Mouse (Mus musculus) embryonic stem cell, embryonic (primary cell): ENCODE measurements around the gene Lrrc10.

ENCODE experiments used
- CTCF ChIA-PET, 4 experiments: fragments of 300-600 bp in 2 of 4; fragments of 350-600 bp in 2 of 4; sonication (Branson Sonifier 250); formaldehyde crosslinking; loops; one replicate each; lab custom pipeline; 2022; ENCODE audit warnings: inconsistent platforms in 2 of 4; lab: Charles Lee
- POLR2A ChIA-PET, 4 experiments: fragments of 300-600 bp in 2 of 4; fragments of 350-600 bp in 2 of 4; sonication (Branson Sonifier 250); formaldehyde crosslinking; loops; one replicate each; lab custom pipeline; 2022; ENCODE audit warnings: antibody characterized with exemption in 4 of 4, inconsistent platforms in 1 of 4; lab: Charles Lee

Gene Lrrc10

GRCm38 (mm10) chr10:117073176-117073575 lies 28.0 kb downstream of the Lrrc10 start:
- ChIA-PET POLR2A (interaction anchor here (0.6 to 3.2 kb wide), 8 partner anchors 9 to 75 kb away, joined by 3 to 37 read pairs (median 4); partner anchors contain the start of genes Cct2 (in 4 of the 4) and Frs2 (in 1 of the 4)), CTCF (interaction anchor here in 1 of 4 experiments (1.2 kb wide), 1 partner anchor 18 kb away, joined by 3 read pairs; no protein-coding TSS in a partner anchor)

- CTCF ChIA-PET, result interaction anchor here (0.6 to 1.3 kb wide), 22 partner anchors 9 to 188 kb away, joined by 3 to 9 read pairs (median 4); partner anchors contain the start of genes Cct2 (in 2 of the 4) and Yeats4 (in 2 of the 4)
- POLR2A ChIA-PET, result interaction anchor here in 3 of 4 experiments (0.6 to 4.1 kb wide), 11 partner anchors 8 to 165 kb away, joined by 3 to 31 read pairs (median 4); partner anchors contain the start of genes Cct2 (in 3 of the 3) and Lrrc10 (in 1 of the 3)
Measured at GRCm38 (mm10) chr10:117078284-117078683, 33.1 kb downstream of the Lrrc10 start.

- CTCF ChIA-PET, result interaction anchor here in 1 of 4 experiments (0.7 kb wide), 1 partner anchor 285 kb away, joined by 3 read pairs; no protein-coding TSS in a partner anchor
- POLR2A ChIA-PET, result interaction anchor here in 2 of 4 experiments (0.7 to 1.0 kb wide), 2 partner anchors 19 to 287 kb away, joined by 4 read pairs; no protein-coding TSS in a partner anchor
Measured at GRCm38 (mm10) chr10:117081326-117081725, 36.2 kb downstream of the Lrrc10 start.

GRCm38 (mm10) chr10:117081914-117082359 lies 36.8 kb downstream of the Lrrc10 start:
- ChIA-PET CTCF (no interaction called here), POLR2A (interaction anchor here in 2 of 4 experiments (0.7 to 1.0 kb wide), 2 partner anchors 19 to 286 kb away, joined by 4 read pairs; no protein-coding TSS in a partner anchor)

DNA sequence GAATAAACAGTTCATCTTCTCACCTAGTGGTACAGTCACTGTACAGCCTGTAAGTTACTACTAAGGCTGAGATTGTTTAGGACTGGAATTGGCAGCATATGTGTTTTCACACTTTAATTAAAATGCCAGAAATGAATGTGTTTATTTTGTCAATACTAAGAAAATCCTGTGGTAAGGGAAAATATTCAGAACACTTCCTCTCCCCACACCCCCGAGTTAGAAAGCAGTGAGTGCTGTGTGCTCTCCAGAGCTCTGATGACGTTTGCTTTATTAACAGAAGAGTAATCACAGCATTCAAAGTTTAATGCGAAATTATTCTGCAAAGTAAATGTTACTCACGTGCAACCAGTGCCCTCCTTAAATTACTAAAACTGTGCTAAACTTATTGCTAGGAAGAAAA lies 44.5 kb downstream of the Lrrc10 start:
- ChIA-PET POLR2A (interaction anchor here in 2 of 4 experiments (0.8 to 4.2 kb wide), 6 partner anchors 12 to 43 kb away, joined by 3 to 32 read pairs (median 6); partner anchors contain the start of gene Cct2 (in 2 of the 2)), CTCF (interaction anchor here in 1 of 4 experiments (1.3 kb wide), 1 partner anchor 11 kb away, joined by 3 read pairs; no protein-coding TSS in a partner anchor)

DNA sequence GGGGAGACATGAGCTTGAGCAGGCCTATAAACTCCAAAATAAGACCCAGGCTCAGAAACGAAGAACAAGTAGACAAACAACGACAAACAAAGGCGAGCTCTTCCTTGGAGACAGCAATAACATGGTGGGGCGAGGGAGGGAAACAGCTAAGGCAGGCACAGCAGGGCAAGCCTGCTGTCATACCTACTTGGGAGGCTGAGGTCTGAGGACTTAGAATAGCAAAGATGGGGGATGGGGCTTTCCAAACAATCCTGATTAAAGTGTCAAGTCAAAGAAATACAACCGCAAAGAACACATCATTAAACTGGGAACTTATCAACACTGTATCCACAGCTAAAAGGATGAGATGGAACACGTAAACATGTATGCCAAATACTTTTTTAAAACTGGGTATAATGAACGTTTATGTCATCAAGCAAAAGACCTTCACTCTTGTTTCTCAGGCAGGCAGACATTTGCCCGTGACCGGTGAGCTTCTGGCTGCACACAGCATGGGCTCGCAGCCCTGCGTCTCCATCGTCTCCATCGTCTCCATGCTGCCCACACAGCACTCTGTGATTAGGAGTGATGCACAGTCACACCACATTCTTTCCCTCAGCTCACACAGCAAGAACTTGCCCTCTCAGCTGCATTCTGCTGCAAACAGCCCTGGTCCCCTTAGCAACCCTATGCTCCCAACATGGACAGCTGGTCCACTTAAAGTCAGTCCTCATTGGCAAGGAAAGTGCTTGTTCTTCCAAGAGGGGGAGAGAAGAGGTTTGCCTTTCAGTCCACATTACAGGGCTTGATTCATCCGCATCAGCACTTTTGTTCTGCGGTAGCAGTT lies 49.6 kb downstream of the Lrrc10 start:
- ChIA-PET POLR2A (interaction anchor here in 3 of 4 experiments (0.6 to 2.3 kb wide), 16 partner anchors 9 to 129 kb away, joined by 3 to 10 read pairs (median 4); partner anchors contain the start of genes Cct2 (in 2 of the 3) and Yeats4 (in 1 of the 3)), CTCF (interaction anchor here in 1 of 4 experiments (1.2 kb wide), 1 partner anchor 9 kb away, joined by 3 read pairs; no protein-coding TSS in a partner anchor)

DNA sequence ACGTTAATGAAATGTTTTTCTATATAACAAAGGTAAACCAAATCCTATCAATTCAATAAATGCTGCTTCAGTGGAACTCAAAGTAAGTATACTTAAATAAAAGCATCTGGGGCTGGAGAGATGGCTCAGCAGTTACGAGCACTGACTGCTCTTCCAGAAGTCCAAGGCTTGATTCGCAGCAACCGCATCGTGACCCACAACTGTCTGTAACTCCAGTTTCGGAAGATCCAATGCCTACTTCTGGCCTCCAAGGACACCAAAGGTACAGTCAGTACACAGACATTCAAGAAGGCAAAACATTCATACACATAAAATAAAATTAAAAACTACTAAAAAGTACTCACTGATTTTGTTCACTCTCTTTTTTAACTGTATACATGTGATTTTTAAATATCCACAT lies 51.0 kb downstream of the Lrrc10 start:
- ChIA-PET POLR2A (interaction anchor here in 1 of 4 experiments (2.3 kb wide), 1 partner anchor 33 kb away, joined by 9 read pairs; the partner anchor contains the start of gene Cct2), CTCF (no interaction called here)
